Mouse (Mus musculus) fibroblast of lung, adult 2 months (primary cell): ENCODE results near the gene Gtdc1.

Experiments
- DNase-seq: peaks from one replicate; pipeline ENCODE4 v3.0.0-alpha.2; 2011; ENCODE audit warnings: low read depth

The Gtdc1 gene

GRCm38 (mm10) chr2:44927482-44927811 lies at the start of gene Gtdc1:
TSS of gene Gtdc1 (minus strand) at chr2:44927657.
- no peak for DNase-seq

GRCm38 (mm10) chr2:44977051-44977450 lies 49.6 kb upstream of the Gtdc1 start:
- peak; percentile 76 for DNase-seq

- no peak for DNase-seq
Measured at GRCm38 (mm10) chr2:44976484-44976883, 49.0 kb upstream of the Gtdc1 start.

- DNase-seq: no peak
Measured at GRCm38 (mm10) chr2:44973828-44974227, 46.4 kb upstream of the Gtdc1 start.

GRCm38 (mm10) chr2:44970087-44970646 lies 42.7 kb upstream of the Gtdc1 start:
- no peak for DNase-seq

GRCm38 (mm10) chr2:44969640-44970039 lies 42.2 kb upstream of the Gtdc1 start:
- DNase-seq: no peak

GRCm38 (mm10) chr2:44969226-44969625 lies 41.8 kb upstream of the Gtdc1 start:
- DNase-seq: no peak

GRCm38 (mm10) chr2:44965834-44966555 lies 38.5 kb upstream of the Gtdc1 start:
- no peak for DNase-seq

- no peak for DNase-seq
Measured at GRCm38 (mm10) chr2:44962620-44963019, 35.2 kb upstream of the Gtdc1 start.

GRCm38 (mm10) chr2:44961192-44961591 lies 33.7 kb upstream of the Gtdc1 start:
- no peak for DNase-seq

GRCm38 (mm10) chr2:44960561-44960960 lies 33.1 kb upstream of the Gtdc1 start:
- no peak for DNase-seq

- DNase-seq: no peak
Measured at GRCm38 (mm10) chr2:44957329-44957797, 29.9 kb upstream of the Gtdc1 start.

- DNase-seq: peak; percentile 78
Measured at GRCm38 (mm10) chr2:44956232-44956631, 28.8 kb upstream of the Gtdc1 start.

- no peak for DNase-seq
Measured at GRCm38 (mm10) chr2:44955506-44955905, 28.0 kb upstream of the Gtdc1 start.

GRCm38 (mm10) chr2:44954180-44954579 lies 26.7 kb upstream of the Gtdc1 start:
- no peak for DNase-seq

- DNase-seq: no peak
Measured at GRCm38 (mm10) chr2:44952830-44953422, 25.5 kb upstream of the Gtdc1 start.

GRCm38 (mm10) chr2:44951651-44952213 lies 24.3 kb upstream of the Gtdc1 start:
- no peak for DNase-seq

- DNase-seq: no peak
Measured at GRCm38 (mm10) chr2:44944689-44945088, 17.2 kb upstream of the Gtdc1 start.

- DNase-seq: no peak
Measured at GRCm38 (mm10) chr2:44930951-44931350, 3.5 kb upstream of the Gtdc1 start.

GRCm38 (mm10) chr2:44928631-44929030 lies 1.2 kb upstream of the Gtdc1 start:
- DNase-seq: no peak

- DNase-seq: peak; percentile 82
Measured at GRCm38 (mm10) chr2:44926683-44927481, 575 bp downstream of the Gtdc1 start.

GRCm38 (mm10) chr2:44926167-44926682 lies 1.2 kb downstream of the Gtdc1 start:
- peak; percentile 27 for DNase-seq
